Mouse (Mus musculus) small intestine, adult 2 months (tissue): ENCODE data around the gene Psmf1. TPM values are rescaled to one million over a fixed set of nuclear protein-coding genes. Genes with fewer than 3 reads are reported as not detected.
A peak's percentile ranks its signal among the peaks of the same experiment; 100 is the strongest.

ENCODE experiments used
- H3K27ac ChIP-seq: fragments of 200-500 bp; 2 replicates; pipeline ENCODE4 v1.5.1; 2012; ENCODE audit warnings: low read depth, low read length, control low read depth, inconsistent platforms; ENCODE audit not compliant: insufficient read depth
- H3K27me3 ChIP-seq: fragments of 200-500 bp; 2 replicates; pipeline ENCODE4 v1.6.1; 2012; ENCODE audit warnings: mild to moderate bottlenecking, moderate library complexity, low read length, inconsistent platforms; ENCODE audit not compliant: control insufficient read depth, insufficient read depth
- H3K36me3 ChIP-seq: fragments of 200-500 bp; 2 replicates; pipeline ENCODE4 v1.6.1; 2012; ENCODE audit warnings: mild to moderate bottlenecking, low read length, control low read depth, inconsistent platforms; ENCODE audit not compliant: control insufficient read depth, insufficient read depth
- H3K4me1 ChIP-seq: fragments of 200-500 bp; 2 replicates; pipeline ENCODE4 v1.6.1; 2012; ENCODE audit warnings: low read length, inconsistent platforms, mixed read lengths; ENCODE audit not compliant: control insufficient read depth, insufficient read depth, insufficient read length
- H3K4me3 ChIP-seq: fragments of 200-500 bp; 2 replicates; pipeline ENCODE4 v1.5.1; 2012; ENCODE audit warnings: low read depth, mild to moderate bottlenecking, control low read depth, inconsistent platforms, low read length, moderate library complexity
- CTCF ChIP-seq: fragments of 200-500 bp; IDR thresholded peaks from 2 replicates; pipeline ENCODE4 v1.5.1; 2012; ENCODE audit warnings: low read depth, mild to moderate bottlenecking, control low read depth, inconsistent platforms, low read length, moderate library complexity, mixed read lengths; ENCODE audit not compliant: insufficient replicate concordance, insufficient read length; ENCODE audit errors: extremely low read depth
- POLR2A ChIP-seq: fragments of 200-500 bp; IDR thresholded peaks from 2 replicates; pipeline ENCODE4 v1.6.1; 2012; ENCODE audit warnings: low read depth, mild to moderate bottlenecking, control low read depth, inconsistent platforms, low read length, moderate library complexity
- WGBS: fragments of 180-500 bp; shearing (Covaris S2); methylation state at CpG from one replicate; pipeline ENCODE4 v1.1.7; 2018; 5-methylcytosine and 5-hydroxymethylcytosine counted together
- polyA plus RNA-seq: library from polyadenylated mRNA; depleted of rRNA; stranded (reverse); fragments of >200 nt; gene quantifications from 2 replicates; pipeline ENCODE4 v1.2.3, GENCODE M21; 2012

Gene Psmf1
- polyA plus RNA-seq, 1 experiment: 45.1 TPM

GRCm38 (mm10) chr2:151724094-151724493 is 19.9 kb downstream of the Psmf1 start:
- Histone ChIP-seq H3K4me1 (no peaks in the 10 kb centered on the region), H3K27me3 (no peaks in the 10 kb centered on the region), H3K36me3 (peaks cover 63% of the 10 kb centered on the region), H3K27ac (no peak overlapping the region), H3K4me3 (no peak overlapping the region)
- TF ChIP-seq CTCF: no peak
- TF ChIP-seq POLR2A: no peak
- WGBS: 72% methylated on average over 2 of the region's 2 CpGs

- WGBS: 82% methylated on average over 2 of the region's 2 CpGs
- TF ChIP-seq CTCF (no peak), POLR2A (no peak)
- Histone ChIP-seq H3K27ac (no peak overlapping the region), H3K36me3 (peaks cover 51% of the 10 kb centered on the region), H3K4me1 (no peaks in the 10 kb centered on the region), H3K4me3 (no peak overlapping the region), H3K27me3 (no peaks in the 10 kb centered on the region)
These were observed 27.5 kb downstream of the Psmf1 start for GRCm38 (mm10) chr2:151716318-151717055.

GRCm38 (mm10) chr2:151715526-151715925 is 28.5 kb downstream of the Psmf1 start:
- Histone ChIP-seq H3K36me3 (peaks cover 44% of the 10 kb centered on the region), H3K27me3 (no peaks in the 10 kb centered on the region), H3K4me3 (no peak overlapping the region), H3K27ac (no peak overlapping the region), H3K4me1 (no peaks in the 10 kb centered on the region)
- TF ChIP-seq POLR2A (no peak), CTCF (no peak)
- 92% methylated on average over 4 of the region's 4 CpGs for WGBS

DNA sequence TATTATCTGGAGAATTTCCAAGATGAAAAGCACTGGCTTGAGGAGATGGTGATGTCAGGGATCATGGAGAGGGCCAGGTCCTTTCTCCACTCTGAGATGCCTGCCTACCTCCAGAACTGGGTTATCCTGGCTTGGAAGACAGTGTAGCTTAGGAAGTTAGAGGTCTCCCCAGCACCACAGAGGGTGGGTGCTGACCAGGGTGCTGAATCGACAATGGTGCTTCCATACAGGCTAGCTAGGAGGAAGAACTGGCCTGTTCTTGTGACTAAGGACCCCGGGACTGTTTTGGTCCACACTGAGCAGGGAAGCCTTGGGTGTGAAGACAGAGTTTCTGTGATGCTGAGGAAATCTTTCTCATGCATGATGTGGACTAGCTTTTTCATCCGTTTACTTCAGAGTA is 31.3 kb downstream of the Psmf1 start:
- no peak for TF ChIP-seq CTCF
- no peak for TF ChIP-seq POLR2A
- Histone ChIP-seq H3K27ac (no peak overlapping the region), H3K27me3 (no peaks in the 10 kb centered on the region), H3K4me1 (no peaks in the 10 kb centered on the region), H3K36me3 (peaks cover 18% of the 10 kb centered on the region), H3K4me3 (no peak overlapping the region)
- WGBS: 34% methylated on average over 3 of the region's 3 CpGs

DNA sequence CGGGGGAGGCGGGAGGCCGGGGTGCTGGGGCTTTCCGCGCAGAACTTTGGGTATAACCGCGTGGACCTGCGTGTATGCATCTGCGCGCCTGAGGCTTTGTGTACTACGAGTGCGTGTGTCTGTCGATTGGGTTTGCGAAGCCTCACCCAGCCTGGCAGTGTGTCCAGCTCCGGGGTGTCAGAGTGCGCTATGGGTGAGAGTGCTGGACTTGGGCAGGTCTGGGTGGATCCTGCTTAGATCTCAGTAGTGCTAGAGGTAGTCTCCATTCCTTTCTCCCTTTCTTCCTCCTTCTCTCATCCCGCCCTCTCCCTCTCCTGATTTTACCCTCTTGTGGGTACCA is 41.2 kb downstream of the Psmf1 start:
- Histone ChIP-seq H3K36me3 (no peaks in the 10 kb centered on the region), H3K4me3 (peak overlapping the region; percentile 61), H3K4me1 (peaks cover 4% of the 10 kb centered on the region; the same call in 1 of the 2 replicates), H3K27me3 (peaks cover 15% of the 10 kb centered on the region), H3K27ac (no peak overlapping the region)
- TF ChIP-seq CTCF: no peak
- 2% methylated on average over 17 of the region's 17 CpGs for WGBS

DNA sequence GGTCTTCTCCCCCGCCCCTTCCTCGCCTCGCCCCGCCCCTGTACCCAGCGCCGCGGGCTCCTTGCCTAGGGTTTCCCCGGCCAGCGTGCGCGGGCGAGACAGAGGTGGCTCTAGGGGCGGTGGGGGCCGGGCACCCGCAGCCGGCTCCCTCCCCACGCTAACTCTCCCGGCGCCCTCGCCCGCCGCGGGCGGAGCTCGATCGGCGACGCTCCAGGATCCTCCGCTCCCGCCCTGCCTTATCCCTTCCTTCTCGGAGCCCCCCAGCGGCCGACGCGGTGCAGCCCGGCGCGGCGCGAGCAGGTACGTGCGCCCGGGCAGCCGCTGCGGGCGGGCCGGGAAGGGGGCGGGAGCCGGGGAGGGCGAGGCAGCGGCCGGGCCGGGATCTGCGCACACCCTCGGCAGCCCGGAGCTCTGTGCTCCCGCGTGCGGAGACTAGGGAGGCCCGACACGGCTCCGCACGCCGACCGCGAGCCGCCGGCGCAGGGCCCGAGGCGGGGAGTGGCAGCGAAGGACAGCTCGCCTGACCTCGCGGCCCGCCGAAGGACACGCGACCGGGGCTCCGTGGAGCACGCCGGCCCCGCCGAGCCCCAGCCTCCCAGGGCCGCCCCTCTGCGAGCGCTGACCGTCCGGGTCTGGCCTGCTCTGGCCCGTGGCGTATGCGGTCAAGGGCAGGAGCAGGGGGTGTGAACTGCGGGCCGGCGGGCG is 41.7 kb downstream of the Psmf1 start:
- Histone ChIP-seq H3K27ac (no peak overlapping the region), H3K4me1 (peaks cover 4% of the 10 kb centered on the region; the same call in 1 of the 2 replicates), H3K36me3 (no peaks in the 10 kb centered on the region), H3K4me3 (peak overlapping the region; percentile 61), H3K27me3 (peaks cover 15% of the 10 kb centered on the region)
- WGBS: 2% methylated on average over 80 of the region's 97 CpGs
- TF ChIP-seq CTCF (no peak), POLR2A (no peak)

GRCm38 (mm10) chr2:151701231-151702145 is 42.5 kb downstream of the Psmf1 start, which contains the start of gene Tmem74b:
Gene Tmem74b, plus strand, starts transcription at chr2:151702008.
- H3K4me3 ChIP-seq: peak within 1 kb of the TSS; percentile 61
- no peak for TF ChIP-seq POLR2A
- no peak for TF ChIP-seq CTCF
- WGBS: 14% methylated on average over 25 of the region's 25 CpGs

More at GRCm38 (mm10) chr2:151701231-151702145, 42.5 kb downstream of the Psmf1 start, which contains the start of gene Tmem74b:
- H3K36me3 ChIP-seq: no peaks in the 10 kb centered on the region
- H3K4me1 ChIP-seq: peaks cover 4% of the 10 kb centered on the region; the same call in 1 of the 2 replicates
- peaks cover 15% of the 10 kb centered on the region for H3K27me3 ChIP-seq
- H3K27ac ChIP-seq: no peak within 1 kb of the TSS
